Mouse (Mus musculus) thymus, postnatal 10 days (tissue): ENCODE results near the gene Gkap1.

Experiments used
- DNase-seq, 2 experiments: peaks; one replicate each; pipeline ENCODE4 v3.0.0; 2021; ENCODE audit warnings: low spot score in 2 of 2

Gene Gkap1

DNA sequence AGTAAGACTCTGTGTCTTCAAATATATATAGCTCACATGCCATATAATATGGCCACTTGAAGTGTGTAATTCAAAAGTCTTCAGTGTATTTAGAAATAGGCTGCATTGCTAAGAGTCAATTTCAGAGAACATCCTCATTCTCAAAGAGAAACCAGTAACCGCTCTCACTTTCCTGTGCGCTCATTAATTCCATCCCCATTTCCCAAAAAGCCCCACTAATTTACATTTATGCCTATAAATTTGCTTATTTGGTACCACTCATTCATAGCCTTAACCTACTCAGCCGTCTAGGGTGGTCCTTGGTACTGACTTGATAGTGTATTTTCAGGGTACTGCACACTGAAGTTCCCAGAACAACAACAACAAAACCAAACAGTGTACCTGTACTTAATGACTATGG lies 73.6 kb downstream of the Gkap1 start:
- DNase-seq, result no peak

DNA sequence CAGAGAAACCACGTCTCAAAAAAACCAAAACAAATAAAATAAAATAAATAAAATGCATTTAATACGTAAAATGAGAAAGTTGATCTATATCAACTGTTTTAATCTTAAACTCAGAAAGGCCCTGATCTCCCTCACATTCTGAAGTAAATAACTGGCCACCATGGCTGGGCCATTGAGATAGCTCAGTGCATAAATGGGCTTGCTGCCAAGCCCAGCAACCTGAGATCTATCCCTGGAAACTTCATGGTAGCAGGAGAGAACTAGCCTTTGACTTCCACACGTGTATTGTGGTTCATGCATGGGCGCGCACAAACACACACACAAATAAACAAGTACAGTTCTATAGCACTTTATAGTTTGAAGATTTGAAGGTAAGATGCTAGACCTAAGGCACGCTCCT lies 74.2 kb downstream of the Gkap1 start:
- no peak for DNase-seq

DNA sequence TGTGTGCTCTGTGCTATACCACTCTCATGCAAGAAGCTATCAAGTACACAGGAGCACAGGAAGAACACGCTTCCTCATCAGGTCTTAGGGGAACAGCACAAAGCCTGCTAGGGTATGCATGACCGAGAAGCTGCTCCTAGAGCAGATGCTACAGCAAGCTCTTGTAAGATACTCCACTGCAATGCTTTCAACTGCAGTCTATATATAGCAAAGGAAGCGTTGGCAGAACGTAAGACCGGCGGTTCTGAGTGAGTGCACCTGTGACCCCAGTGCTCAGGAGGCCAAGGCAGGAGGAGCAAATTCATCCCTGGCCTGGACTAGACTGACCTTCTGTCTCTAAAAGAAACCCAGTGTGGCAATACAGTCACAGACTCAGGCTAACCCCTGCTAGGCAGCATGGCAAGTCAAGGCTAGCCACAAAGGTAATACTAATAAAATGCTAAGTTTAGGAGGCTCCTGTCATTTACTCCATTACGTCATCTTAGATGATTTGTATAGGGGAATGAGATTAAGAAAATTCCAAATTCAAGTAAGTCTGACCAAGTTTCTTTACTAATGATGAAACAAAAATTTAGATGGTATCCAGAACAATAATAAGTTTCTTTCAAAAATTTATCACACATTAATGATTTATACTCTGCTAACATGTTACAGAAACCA lies 77.4 kb downstream of the Gkap1 start:
- DNase-seq, result peak in 1 of 2 experiments; percentile 7

- DNase-seq, result no peak
Observed at GRCm38 (mm10) chr13:58197211-58197610, 78.3 kb downstream of the Gkap1 start.

- DNase-seq, result no peak
Observed at GRCm38 (mm10) chr13:58194908-58195307, 80.6 kb downstream of the Gkap1 start.

DNA sequence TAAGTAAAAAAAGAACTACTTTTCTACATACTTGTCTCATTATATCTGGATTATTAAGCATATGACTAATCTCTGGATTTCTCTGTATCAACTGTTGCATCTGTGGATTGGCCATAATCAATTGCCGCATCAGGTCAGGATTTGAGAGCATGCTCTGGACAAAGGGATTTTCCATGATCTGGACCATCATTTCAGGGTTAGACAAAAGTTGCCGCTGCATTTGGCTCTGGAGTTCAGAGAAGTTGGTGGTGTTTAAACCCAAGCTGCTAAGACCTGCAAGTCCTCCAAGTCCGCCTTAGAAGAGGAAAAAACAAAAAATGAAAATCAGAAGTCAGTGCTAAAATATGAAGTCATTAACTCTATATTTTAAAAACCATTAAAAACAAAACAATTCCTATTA lies 82.3 kb downstream of the Gkap1 start:
- no peak for DNase-seq

DNA sequence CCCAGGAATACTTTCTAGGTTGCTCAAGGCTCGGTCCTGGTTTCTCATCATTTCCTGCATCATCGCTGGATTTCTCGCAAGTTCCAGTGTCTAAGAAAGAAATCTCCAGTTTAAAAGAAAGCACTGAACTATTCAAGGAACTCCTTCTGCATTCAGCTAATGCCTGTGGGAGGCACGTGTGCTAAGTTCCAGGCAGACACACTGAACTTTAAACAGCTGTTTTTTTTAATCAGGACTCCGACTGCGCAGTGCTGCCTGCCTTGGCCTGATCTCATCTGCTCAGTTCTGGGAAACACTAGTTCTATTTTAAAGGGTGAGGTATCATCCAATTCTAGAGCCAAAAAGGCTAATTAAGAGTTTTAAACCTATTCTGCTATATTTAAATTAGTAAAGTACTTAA lies 83.4 kb downstream of the Gkap1 start:
- no peak for DNase-seq

DNA sequence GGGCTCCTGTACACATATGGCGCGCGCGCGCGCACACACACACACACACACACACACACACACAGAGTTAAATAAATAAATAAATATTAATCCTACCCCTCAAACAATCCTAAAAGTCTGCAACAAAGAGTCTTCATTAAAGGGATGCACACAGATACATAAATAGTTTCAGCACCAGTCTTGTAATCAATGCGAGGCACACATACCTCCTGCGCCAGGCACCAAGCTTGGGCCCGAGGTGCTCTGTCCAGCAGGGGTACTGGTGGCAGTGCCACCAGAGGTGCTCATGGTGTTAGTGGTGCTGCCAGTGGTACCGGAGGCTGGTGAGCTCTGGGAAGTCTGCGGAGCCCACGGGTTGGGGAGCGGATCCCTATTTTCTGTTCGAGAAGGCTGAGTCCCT lies 84.0 kb downstream of the Gkap1 start:
- no peak for DNase-seq

DNA sequence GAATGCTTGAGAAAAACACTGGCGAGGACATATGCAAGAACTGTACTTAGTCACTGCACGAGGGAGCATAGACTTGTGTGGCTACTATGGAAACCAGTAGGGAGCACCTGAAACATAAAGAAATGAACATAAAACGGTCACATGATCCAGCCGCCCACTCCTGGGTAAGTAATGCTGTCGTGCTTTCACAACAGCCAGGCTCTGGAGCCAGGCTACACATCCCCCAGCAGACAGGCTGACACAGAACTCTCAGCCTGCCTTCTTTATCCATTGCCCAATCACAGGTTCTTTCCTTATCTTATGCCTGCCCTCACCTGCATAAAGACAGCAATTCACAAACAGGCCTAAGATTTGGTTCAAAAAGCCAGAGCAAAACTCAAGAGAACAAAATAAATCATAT lies 86.0 kb downstream of the Gkap1 start:
- no peak for DNase-seq

- DNase-seq, result peak; percentile 81 to 95
Observed at GRCm38 (mm10) chr13:58188412-58188811, 87.1 kb downstream of the Gkap1 start.

- DNase-seq, result no peak
Observed at GRCm38 (mm10) chr13:58187751-58188150, 87.7 kb downstream of the Gkap1 start.

- no peak for DNase-seq
Observed at GRCm38 (mm10) chr13:58186281-58186680, 89.2 kb downstream of the Gkap1 start.

GRCm38 (mm10) chr13:58184111-58184510 lies 91.4 kb downstream of the Gkap1 start:
- DNase-seq, result no peak
